Mouse (Mus musculus): ENCODE results near the gene Gfi1b.

Gfi1b gene

GRCm38 (mm10) chr2:28622521-28623124, 841 bp upstream of the Gfi1b start:
- no peak for DNase-seq (ENCODE audit: low read depth, low spot score)

- no peak for DNase-seq (ENCODE audit: low read depth, low spot score)
Observed at GRCm38 (mm10) chr2:28621111-28621510, 671 bp downstream of the Gfi1b start.

- no peak for DNase-seq (ENCODE audit: low read depth, low spot score)
Observed at GRCm38 (mm10) chr2:28620522-28620921, 1.3 kb downstream of the Gfi1b start.

GRCm38 (mm10) chr2:28619369-28619768, 2.4 kb downstream of the Gfi1b start:
- DNase-seq (ENCODE audit: low read depth, low spot score): no peak

- no peak for DNase-seq (ENCODE audit: low read depth, low spot score)
Observed at GRCm38 (mm10) chr2:28618777-28619336, 2.9 kb downstream of the Gfi1b start.

GRCm38 (mm10) chr2:28617498-28618486, 4.0 kb downstream of the Gfi1b start:
- no peak for DNase-seq (ENCODE audit: low read depth, low spot score)

- no peak for DNase-seq (ENCODE audit: low read depth, low spot score)
Observed at GRCm38 (mm10) chr2:28616874-28617273, 4.9 kb downstream of the Gfi1b start.

GRCm38 (mm10) chr2:28616358-28616757, 5.4 kb downstream of the Gfi1b start:
- DNase-seq (ENCODE audit: low read depth, low spot score): no peak

- DNase-seq (ENCODE audit: low read depth, low spot score): no peak
Observed at GRCm38 (mm10) chr2:28613599-28613998, 8.2 kb downstream of the Gfi1b start.

GRCm38 (mm10) chr2:28612436-28613063, 9.2 kb downstream of the Gfi1b start:
- no peak for DNase-seq (ENCODE audit: low read depth, low spot score)

- DNase-seq (ENCODE audit: low read depth, low spot score): no peak
Observed at GRCm38 (mm10) chr2:28611407-28611787, 10.4 kb downstream of the Gfi1b start.

- no peak for DNase-seq (ENCODE audit: low read depth, low spot score)
Observed at GRCm38 (mm10) chr2:28610716-28611406, 10.9 kb downstream of the Gfi1b start.

GRCm38 (mm10) chr2:28609851-28610250, 11.9 kb downstream of the Gfi1b start:
- no peak for DNase-seq (ENCODE audit: low read depth, low spot score)

- no peak for DNase-seq (ENCODE audit: low read depth, low spot score)
Observed at GRCm38 (mm10) chr2:28607341-28608165, 14.2 kb downstream of the Gfi1b start.

GRCm38 (mm10) chr2:28606601-28607340, 15.0 kb downstream of the Gfi1b start:
- DNase-seq (ENCODE audit: low read depth, low spot score): no peak

- DNase-seq (ENCODE audit: low read depth, low spot score): no peak
Observed at GRCm38 (mm10) chr2:28605789-28606541, 15.8 kb downstream of the Gfi1b start.

- no peak for DNase-seq (ENCODE audit: low read depth, low spot score)
Observed at GRCm38 (mm10) chr2:28603542-28603941, 18.2 kb downstream of the Gfi1b start.

GRCm38 (mm10) chr2:28601720-28602590, 19.8 kb downstream of the Gfi1b start:
- no peak for DNase-seq (ENCODE audit: low read depth, low spot score)
